Mouse (Mus musculus) left cerebral cortex, adult 9 months (tissue): ENCODE data around the gene Map3k1.

ENCODE experiments used
- DNase-seq, 2 experiments: peaks; one replicate each; pipeline ENCODE4 v3.0.0; 2022; ENCODE audit warnings: low spot score in 2 of 2

Gene Map3k1

GRCm38 (mm10) chr13:111791596-111791995 lies 17.2 kb downstream of the Map3k1 start:
- no peak for DNase-seq

DNA sequence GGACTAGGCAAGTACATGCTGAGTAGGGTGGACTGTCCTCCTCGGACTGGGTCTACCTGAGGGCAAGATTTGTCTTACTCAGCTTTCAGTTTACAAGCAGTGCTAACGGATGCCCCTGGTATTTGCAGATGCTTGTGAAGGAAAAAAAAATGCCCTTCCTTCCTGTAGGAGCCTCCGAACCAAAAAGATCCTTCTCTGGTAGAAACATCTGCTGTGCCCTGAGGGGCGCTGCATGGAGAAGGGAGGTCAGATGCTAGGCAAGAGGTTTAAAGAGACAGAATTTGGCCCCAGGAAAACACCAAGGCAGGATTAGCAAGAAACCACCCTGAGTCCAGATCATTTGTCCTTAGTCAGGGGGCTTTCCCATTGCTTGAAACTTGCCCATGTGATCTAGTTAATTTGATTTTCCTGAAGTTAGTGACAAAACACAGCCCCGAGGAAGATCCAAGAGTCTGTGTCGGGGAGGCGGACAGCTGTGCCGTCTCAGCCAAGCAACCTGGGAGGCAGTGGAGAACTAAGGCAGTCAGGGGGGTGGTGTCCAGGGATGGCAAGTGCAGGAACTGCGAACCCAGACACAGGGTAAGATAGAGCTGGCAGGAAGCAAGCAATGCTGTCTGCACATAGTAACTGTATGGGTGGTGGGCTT lies 19.2 kb downstream of the Map3k1 start:
- no peak for DNase-seq

DNA sequence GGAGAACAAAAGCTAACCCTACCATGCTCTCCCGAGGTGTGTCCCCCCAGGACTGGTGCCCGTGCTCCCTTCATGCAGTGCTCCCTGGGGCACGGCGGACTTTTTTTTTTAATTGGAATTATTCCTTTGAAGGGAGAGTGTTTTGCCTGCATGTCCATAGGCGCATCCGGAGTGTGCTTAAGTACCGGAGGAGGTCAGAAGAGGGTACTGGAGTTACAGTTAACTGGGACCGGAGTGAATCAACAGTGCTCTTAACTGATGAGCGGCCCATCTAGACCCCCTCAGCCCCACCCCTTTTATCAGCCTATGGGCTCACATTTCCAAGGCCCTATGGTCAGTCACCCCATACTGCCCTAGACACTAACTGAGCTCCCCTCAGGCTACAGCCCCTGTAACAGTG lies 19.9 kb downstream of the Map3k1 start:
- no peak for DNase-seq

DNA sequence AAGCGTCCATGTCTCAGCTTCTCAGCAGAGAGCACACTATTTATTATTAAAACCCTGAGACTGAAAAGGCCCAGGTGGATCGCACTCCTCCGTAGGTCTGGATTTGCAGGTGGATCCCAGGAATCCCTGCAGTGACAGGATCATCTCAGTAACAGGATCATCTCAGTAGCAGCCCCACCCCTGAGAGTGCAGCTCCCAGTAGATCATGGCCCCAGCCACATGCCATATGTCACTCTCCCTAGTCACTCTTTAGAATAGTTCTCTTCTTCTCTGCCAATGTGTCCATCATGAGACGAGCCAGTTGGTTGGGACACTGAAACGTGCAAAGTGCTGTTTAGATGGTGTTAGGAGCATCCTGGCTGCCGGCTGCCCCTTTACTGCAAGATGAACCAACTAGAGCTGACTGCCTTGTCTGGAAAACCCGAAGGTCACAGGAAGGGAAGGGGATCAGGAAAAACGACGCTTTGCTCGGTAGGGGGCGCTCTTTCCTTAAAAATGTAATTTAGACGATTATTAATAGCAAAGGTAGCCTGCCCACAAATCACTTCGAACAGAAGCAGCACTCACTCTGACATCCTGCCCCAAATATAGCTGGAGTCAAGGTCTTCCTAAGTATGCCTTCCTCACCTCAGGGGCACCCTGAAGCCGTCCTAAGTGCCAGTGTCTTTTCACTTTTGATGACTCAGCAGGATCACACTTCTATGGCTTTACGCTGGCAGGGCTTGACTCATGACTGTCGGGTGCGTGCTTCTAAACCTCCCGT lies 20.8 kb downstream of the Map3k1 start:
- DNase-seq: peak in 1 of 2 experiments; percentile 77

GRCm38 (mm10) chr13:111786584-111786983 lies 22.2 kb downstream of the Map3k1 start:
- no peak for DNase-seq

DNA sequence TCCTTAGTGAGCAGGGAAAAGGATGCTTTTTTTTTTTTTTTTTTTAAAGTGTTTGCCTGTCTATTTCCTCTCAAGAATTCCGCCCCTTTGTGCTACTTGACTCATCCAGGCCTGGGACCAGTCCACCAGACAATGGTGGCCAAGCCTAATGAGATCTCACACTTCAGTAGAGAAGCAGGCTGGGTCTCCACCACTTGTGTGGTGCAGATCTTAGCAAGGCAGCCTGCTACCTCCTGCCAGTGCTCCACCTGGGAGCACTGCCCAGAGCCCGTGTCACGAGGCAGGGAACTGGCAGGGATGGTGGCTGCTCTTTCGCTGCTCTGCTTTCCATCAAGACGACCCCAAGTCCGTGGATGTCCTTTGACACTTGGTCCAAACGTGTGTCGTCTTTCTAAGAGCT lies 25.3 kb downstream of the Map3k1 start:
- no peak for DNase-seq

DNA sequence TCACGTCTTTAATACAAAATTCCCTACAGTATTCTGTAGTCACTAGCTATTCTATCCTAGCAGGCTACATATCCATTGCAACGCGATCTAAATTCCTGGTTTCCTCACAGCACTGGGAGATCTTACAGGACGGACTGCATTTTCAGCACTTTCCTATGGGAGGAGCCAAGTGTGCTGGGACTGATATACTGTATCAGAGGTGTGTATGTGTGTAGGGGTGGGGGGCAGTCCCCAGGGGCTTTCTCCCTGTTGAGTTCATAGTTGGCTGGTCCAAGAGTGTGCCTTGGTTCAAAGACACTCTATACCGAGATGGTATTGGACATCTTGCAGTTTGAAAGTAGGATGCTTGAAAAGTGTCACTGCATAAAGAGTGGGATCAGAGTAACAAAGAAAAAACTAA lies 29.3 kb downstream of the Map3k1 start:
- no peak for DNase-seq

- no peak for DNase-seq
Measured at GRCm38 (mm10) chr13:111778606-111779005, 30.2 kb downstream of the Map3k1 start.

- no peak for DNase-seq
Measured at GRCm38 (mm10) chr13:111777865-111778264, 30.9 kb downstream of the Map3k1 start.

DNA sequence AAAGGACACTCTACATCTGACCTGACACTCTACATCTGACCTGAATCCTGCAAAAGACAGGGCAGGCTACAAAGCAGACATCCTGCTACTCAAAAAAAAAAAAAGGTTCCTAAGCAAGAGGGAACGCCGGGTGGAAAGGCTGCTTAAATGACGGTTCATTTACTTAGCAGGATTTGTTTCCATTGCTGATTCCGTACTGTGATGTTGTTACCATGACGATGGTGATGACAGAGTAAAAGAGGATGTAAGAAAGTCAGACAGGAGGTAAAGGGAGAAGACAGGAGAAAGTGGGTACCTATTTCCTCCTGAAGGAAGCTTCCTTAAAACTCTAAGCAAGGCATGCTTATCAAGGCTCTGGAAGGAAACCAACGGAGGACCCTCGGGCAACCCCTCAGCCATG lies 31.6 kb downstream of the Map3k1 start:
- no peak for DNase-seq

GRCm38 (mm10) chr13:111772075-111772474 lies 36.7 kb downstream of the Map3k1 start:
- no peak for DNase-seq

GRCm38 (mm10) chr13:111771232-111771631 lies 37.6 kb downstream of the Map3k1 start:
- DNase-seq: peak in 1 of 2 experiments; percentile 60

GRCm38 (mm10) chr13:111770776-111771175 lies 38.0 kb downstream of the Map3k1 start:
- DNase-seq: no peak

DNA sequence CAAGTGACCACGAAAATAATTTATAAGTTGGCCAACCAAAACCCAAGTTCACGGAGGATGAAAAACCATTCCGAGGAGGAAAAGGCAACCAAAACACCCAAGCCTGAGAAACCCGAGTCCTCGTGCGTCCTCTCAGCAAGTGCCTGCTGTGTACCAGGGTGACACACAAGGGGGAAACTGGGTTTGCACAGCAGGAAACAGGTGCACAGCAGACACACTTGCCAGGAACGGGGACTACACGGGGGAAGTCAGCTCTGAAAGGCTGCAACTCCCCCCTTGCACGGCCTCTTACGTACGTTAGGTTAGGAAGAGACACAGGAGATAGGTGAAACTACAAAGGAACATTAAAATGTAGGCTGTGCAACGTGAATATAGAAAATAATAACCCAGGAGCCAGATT lies 46.3 kb downstream of the Map3k1 start:
- DNase-seq: no peak

DNA sequence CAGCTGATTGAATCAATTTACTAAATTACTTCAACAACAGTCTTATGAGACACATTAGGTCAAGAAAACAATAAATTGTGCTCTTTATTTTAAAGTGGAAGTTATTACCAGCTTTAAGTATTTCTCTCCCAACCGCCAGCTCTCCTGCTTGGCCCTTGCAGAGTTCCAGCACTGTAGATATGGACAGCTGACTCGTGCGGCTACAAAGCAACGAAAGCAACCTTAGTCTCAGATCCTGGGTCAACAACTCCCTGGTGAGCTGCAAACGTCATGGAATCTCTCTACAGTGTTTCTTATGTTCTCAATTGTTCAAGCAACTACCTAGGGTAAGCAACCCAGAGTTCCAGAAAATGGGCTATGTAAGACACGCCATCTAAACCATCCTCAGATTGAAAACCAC lies 51.8 kb downstream of the Map3k1 start:
- no peak for DNase-seq

DNA sequence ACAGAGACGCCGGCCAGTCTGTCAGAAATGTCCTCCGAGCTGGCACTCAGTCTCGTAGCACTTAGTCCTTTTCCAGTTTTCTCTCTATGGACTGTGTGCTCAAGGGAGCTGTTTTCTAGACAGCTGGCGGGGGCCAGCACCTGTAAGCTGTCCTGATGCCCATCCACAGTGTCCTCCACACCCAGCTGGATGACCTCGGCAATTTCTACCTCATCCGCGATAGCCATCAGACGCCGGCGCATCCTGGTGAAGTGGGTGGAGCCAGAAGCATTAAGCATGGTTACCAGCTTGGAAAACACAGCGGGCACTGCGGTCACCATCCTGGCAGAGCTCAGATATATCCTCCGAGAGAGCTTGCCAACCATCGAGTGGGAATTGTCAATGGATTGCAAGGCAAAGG lies 52.9 kb downstream of the Map3k1 start:
- no peak for DNase-seq

DNA sequence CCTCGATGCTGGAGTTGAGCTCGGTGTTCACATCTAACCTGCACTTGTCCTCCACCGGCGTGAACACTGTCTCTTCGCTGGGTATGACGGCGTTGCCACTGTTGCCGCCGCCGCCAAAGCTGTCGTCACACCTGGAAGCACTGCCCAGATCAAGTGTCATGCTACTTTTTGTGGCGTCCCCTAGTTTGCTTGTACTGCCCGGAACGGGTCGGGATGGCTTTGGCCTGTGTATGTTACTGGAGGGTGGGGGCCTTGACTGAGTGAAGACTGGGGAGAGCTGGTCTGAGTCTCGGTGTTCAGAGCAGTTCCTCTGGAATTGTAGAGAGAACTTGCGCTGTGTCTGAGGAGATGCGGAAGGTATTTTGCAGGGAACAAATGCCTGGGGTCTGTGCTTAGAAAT lies 53.4 kb downstream of the Map3k1 start:
- DNase-seq: no peak

DNA sequence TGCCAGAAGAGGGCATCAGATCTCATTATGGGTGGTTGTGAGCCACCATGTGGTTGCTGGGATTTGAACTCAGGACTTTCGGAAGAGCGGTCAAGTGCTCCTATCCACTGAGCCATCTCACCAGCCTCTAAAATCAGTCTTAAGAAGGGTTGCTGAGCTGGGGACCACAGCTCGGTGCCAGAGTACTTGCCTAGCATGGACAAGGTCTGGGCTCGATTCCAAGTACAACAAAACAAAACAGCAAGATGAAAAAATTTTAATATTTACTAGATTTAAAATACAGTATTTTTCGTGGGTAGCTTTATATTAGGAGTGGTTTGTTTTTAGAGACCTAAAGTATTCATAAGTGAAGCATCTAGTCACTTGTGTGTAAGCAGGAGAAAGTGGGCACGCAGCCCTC lies 55.5 kb downstream of the Map3k1 start:
- no peak for DNase-seq

GRCm38 (mm10) chr13:111748301-111749062 lies 60.3 kb downstream of the Map3k1 start:
- DNase-seq: no peak

DNA sequence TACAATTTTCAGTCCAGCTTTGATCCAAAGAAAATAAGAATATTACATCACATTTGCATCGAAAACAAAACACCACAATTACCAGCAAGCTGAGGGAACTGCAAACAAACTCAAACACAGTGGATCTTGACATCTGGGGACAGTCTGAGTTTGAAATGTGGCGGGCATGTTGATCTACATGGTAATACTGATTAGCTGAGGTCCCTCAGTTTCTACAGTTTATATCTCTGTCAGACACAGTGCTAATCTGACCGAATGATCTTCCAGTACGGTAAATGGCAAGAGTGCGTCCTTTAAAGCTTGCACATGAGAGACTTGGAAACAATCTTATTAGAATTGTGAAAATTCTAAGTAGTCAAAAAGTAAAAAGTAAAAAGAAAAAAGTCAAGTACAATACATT lies 62.0 kb downstream of the Map3k1 start:
- no peak for DNase-seq

GRCm38 (mm10) chr13:111745216-111745615 lies 63.6 kb downstream of the Map3k1 start:
- DNase-seq: no peak

DNA sequence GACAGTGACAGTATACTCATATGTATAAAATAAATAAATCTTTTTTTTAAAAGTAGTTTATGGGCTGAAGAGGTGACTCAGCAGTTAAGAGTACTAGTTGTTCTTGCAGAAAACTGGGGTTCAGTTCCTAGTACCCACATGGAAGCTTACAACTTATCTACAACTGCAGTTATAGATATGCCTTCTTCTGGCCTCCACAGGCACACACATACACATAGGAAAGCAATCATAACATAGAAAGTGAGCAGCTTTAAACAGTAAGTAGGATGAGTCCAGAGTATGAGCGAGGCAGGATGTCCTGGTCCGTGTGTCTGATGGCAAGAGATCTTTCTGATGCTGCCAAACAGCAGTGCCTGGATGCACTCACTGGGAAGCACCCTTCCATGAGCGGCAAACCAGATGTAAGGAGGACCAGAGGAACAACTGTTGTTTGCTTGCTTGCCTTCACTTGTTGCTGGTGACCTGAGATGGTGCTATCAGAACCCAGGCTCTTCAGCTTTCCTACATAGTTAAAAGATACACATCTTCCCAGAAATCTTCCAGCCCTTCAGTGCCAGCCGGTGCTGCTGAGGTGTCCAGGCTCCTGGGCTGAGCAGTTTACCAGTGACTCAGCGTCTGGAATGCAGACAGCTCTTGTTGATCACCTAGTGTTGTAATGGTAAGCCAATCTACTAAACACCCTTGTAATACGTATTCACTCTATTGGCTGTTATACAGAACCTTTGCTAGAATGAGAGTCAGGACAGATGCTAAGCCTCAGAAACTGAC lies 64.4 kb downstream of the Map3k1 start:
- DNase-seq: no peak
